Mouse (Mus musculus) intestine, embryonic 14.5 days (tissue): Measurements from ENCODE around the gene Doc2g. TPM values are rescaled to one million over a fixed set of nuclear protein-coding genes. Genes with fewer than 3 reads are reported as not detected.
A peak's percentile ranks its signal among the peaks of the same experiment; 100 is the strongest.

Source experiments
- ATAC-seq: fragments of 200-750 bp; cut with Nextera tagmentation; replicated peaks from 2 replicates; pipeline ENCODE4 v1.8.0; 2017; ENCODE audit warnings: low read depth, moderate number of reproducible peaks, moderate TSS enrichment, moderate library complexity; ENCODE audit not compliant: low FRiP score, low TSS enrichment
- DNase-seq: peaks from one replicate; pipeline ENCODE4 v3.0.0-alpha.2; 2018; ENCODE audit warnings: low spot score
- H3K27ac ChIP-seq: fragments of 300-500 bp; sonication (generic); 2 replicates; pipeline ENCODE4 v1.5.1; 2014; ENCODE audit warnings: low read depth, mild to moderate bottlenecking, control low read depth
- H3K27me3 ChIP-seq: fragments of 300-500 bp; sonication (generic); replicated peaks from 2 replicates; pipeline ENCODE4 v1.6.1; 2014; ENCODE audit warnings: low read length, control low read depth; ENCODE audit not compliant: control insufficient read depth, insufficient read depth
- H3K36me3 ChIP-seq: fragments of 300-500 bp; sonication (generic); 2 replicates; pipeline ENCODE4 v1.6.1; 2014; ENCODE audit warnings: low read length, control low read depth; ENCODE audit not compliant: control insufficient read depth, insufficient read depth
- H3K4me1 ChIP-seq: fragments of 300-500 bp; sonication (generic); replicated peaks from 2 replicates; pipeline ENCODE4 v1.6.1; 2014; ENCODE audit warnings: low read length, control low read depth, mixed read lengths; ENCODE audit not compliant: control insufficient read depth, insufficient read depth
- H3K4me2 ChIP-seq: fragments of 300-500 bp; sonication (generic); 2 replicates; pipeline ENCODE4 v1.6.1; 2014; ENCODE audit warnings: low read length
- H3K4me3 ChIP-seq: fragments of 300-500 bp; sonication (generic); 2 replicates; pipeline ENCODE4 v1.5.1; 2014; ENCODE audit warnings: low read depth, low read length, control low read depth, mixed read lengths
- H3K9ac ChIP-seq: fragments of 300-500 bp; sonication (generic); 2 replicates; pipeline ENCODE4 v1.6.1; 2014; ENCODE audit warnings: mild to moderate bottlenecking, low read length
- H3K9me3 ChIP-seq: fragments of 300-500 bp; sonication (generic); 2 replicates; pipeline ENCODE4 v1.6.1; 2016; ENCODE audit warnings: low read length, control low read depth; ENCODE audit not compliant: control insufficient read depth
- WGBS: fragments of 180-500 bp; shearing (Covaris S2); extraction: QIAGEN DNeasy Blood & Tissue Kit; methylation state at CpG from one replicate; pipeline ENCODE4 v1.1.7; 2014; 5-methylcytosine and 5-hydroxymethylcytosine counted together
- polyA plus RNA-seq: library from polyadenylated mRNA; unstranded; fragments of >200 nt; fragmentation: Nextera tagmentation; extraction: Ambion mirVana; gene quantifications from 2 replicates; pipeline ENCODE4 v1.2.1, GENCODE M21; 2014

Gene Doc2g
- polyA plus RNA-seq, 1 experiment from 2014 or later = 3.9 TPM

- Histone ChIP-seq H3K4me2 (peak overlapping the region; percentile 56), H3K9me3 (no peaks in the 10 kb centered on the region), H3K27me3 (no peaks in the 10 kb centered on the region), H3K4me3 (peak overlapping the region; percentile 69), H3K4me1 (peaks cover 9% of the 10 kb centered on the region; the same call in 1 of the 2 replicates), H3K27ac (peak overlapping the region; percentile 59; the same call in 1 of the 2 replicates), H3K9ac (peak overlapping the region; percentile 29; the same call in 1 of the 2 replicates), H3K36me3 (peaks cover 24% of the 10 kb centered on the region)
- DNase-seq = no peak
- no peak; the same call in 1 of the 2 replicates for ATAC-seq
- 15% methylated on average over 9 of the region's 9 CpGs for WGBS
Observed at GRCm38 (mm10) chr19:4013066-4013465, 10.0 kb downstream of the Doc2g start.

- no peak overlapping the region for H3K9ac ChIP-seq
- H3K27me3 ChIP-seq = no peaks in the 10 kb centered on the region
- H3K4me1 ChIP-seq = peaks cover 14% of the 10 kb centered on the region
- H3K27ac ChIP-seq = no peak overlapping the region
- no peak overlapping the region for H3K4me3 ChIP-seq
- DNase-seq = no peak
- H3K9me3 ChIP-seq = no peaks in the 10 kb centered on the region
- H3K36me3 ChIP-seq = peaks cover 7% of the 10 kb centered on the region
- H3K4me2 ChIP-seq = no peak overlapping the region
- ATAC-seq = no peak
Observed at GRCm38 (mm10) chr19:4014802-4015201, 11.7 kb downstream of the Doc2g start.

- H3K4me1 ChIP-seq = peaks cover 14% of the 10 kb centered on the region
- no peaks in the 10 kb centered on the region for H3K27me3 ChIP-seq
- no peak overlapping the region for H3K4me2 ChIP-seq
- no peak overlapping the region for H3K4me3 ChIP-seq
- WGBS = 63% methylated on average over 5 of the region's 5 CpGs
- no peak overlapping the region for H3K9ac ChIP-seq
- H3K27ac ChIP-seq = no peak overlapping the region
- no peaks in the 10 kb centered on the region for H3K9me3 ChIP-seq
- DNase-seq = no peak
- ATAC-seq = no peak
- H3K36me3 ChIP-seq = no peaks in the 10 kb centered on the region; the same call in 1 of the 2 replicates
Observed at GRCm38 (mm10) chr19:4015635-4016034, 12.5 kb downstream of the Doc2g start.

GRCm38 (mm10) chr19:4017921-4018587 is 14.9 kb downstream of the Doc2g start:
- H3K36me3 ChIP-seq = no peaks in the 10 kb centered on the region
- WGBS = 67% methylated on average over 10 of the region's 10 CpGs
- H3K9me3 ChIP-seq = no peaks in the 10 kb centered on the region
- DNase-seq (no peak), ATAC-seq (no peak)
- no peak overlapping the region for H3K9ac ChIP-seq
- peaks cover 4% of the 10 kb centered on the region; the same call in 1 of the 2 replicates for H3K4me1 ChIP-seq
- H3K27me3 ChIP-seq = no peaks in the 10 kb centered on the region
- no peak overlapping the region for H3K4me2 ChIP-seq
- H3K4me3 ChIP-seq = no peak overlapping the region
- H3K27ac ChIP-seq = no peak overlapping the region

GRCm38 (mm10) chr19:4018743-4019583 is 15.8 kb downstream of the Doc2g start:
- Histone ChIP-seq H3K9me3 (no peaks in the 10 kb centered on the region), H3K4me3 (no peak overlapping the region), H3K4me2 (no peak overlapping the region), H3K27ac (no peak overlapping the region), H3K9ac (no peak overlapping the region), H3K36me3 (no peaks in the 10 kb centered on the region), H3K4me1 (peaks cover 4% of the 10 kb centered on the region; the same call in 1 of the 2 replicates), H3K27me3 (no peaks in the 10 kb centered on the region)
- peak; percentile 77 for ATAC-seq
- WGBS = 31% methylated on average over 18 of the region's 18 CpGs
- DNase-seq = peak; percentile 74

GRCm38 (mm10) chr19:4023185-4023584 is 20.1 kb downstream of the Doc2g start:
- Histone ChIP-seq H3K27ac (no peak overlapping the region), H3K36me3 (no peaks in the 10 kb centered on the region), H3K27me3 (no peaks in the 10 kb centered on the region), H3K4me2 (no peak overlapping the region), H3K9ac (no peak overlapping the region), H3K9me3 (no peaks in the 10 kb centered on the region), H3K4me3 (no peak overlapping the region), H3K4me1 (peaks cover 4% of the 10 kb centered on the region; the same call in 1 of the 2 replicates)
- WGBS = 69% methylated on average over 7 of the region's 7 CpGs
- ATAC-seq (no peak), DNase-seq (no peak)

- Histone ChIP-seq H3K4me3 (no peak overlapping the region), H3K4me1 (no peaks in the 10 kb centered on the region), H3K9me3 (no peaks in the 10 kb centered on the region), H3K4me2 (no peak overlapping the region), H3K27me3 (no peaks in the 10 kb centered on the region), H3K9ac (no peak overlapping the region), H3K27ac (no peak overlapping the region), H3K36me3 (no peaks in the 10 kb centered on the region)
- DNase-seq (no peak), ATAC-seq (no peak)
Observed at GRCm38 (mm10) chr19:4027576-4027975, 24.5 kb downstream of the Doc2g start.

- 64% methylated on average over 7 of the region's 7 CpGs for WGBS
- Histone ChIP-seq H3K4me3 (no peak overlapping the region), H3K9ac (no peak overlapping the region), H3K4me1 (peaks cover 8% of the 10 kb centered on the region; the same call in 1 of the 2 replicates), H3K27ac (no peak overlapping the region; the same call in 1 of the 2 replicates), H3K36me3 (peaks cover 5% of the 10 kb centered on the region; the same call in 1 of the 2 replicates), H3K27me3 (no peaks in the 10 kb centered on the region), H3K9me3 (no peaks in the 10 kb centered on the region), H3K4me2 (no peak overlapping the region)
- no peak for ATAC-seq
- no peak for DNase-seq
Observed at GRCm38 (mm10) chr19:4032668-4033067, 29.6 kb downstream of the Doc2g start.
